Mouse (Mus musculus) gastrocnemius, postnatal 14 days (tissue): Measurements from ENCODE around the gene Sbk3. TPM values are rescaled to one million over a fixed set of nuclear protein-coding genes. Genes with fewer than 3 reads are reported as not detected.
A peak's percentile ranks its signal among the peaks of the same experiment; 100 is the strongest.
"Not testable (repeated sequence)": the region's sequence is repeated elsewhere in the genome, so short reads cannot be mapped to it uniquely, and the experiment has no call there.

Experiments
- DNase-seq: peaks from one replicate; pipeline ENCODE4 v3.0.0; 2021; ENCODE audit warnings: mixed read lengths
- intact Hi-C: fragments of 180-260 bp; cut with DNase I; formaldehyde crosslinking; loops from one replicate; pipeline ENCODE4 v1.15.1; 2025; ENCODE audit warnings: low total_unique reads
- long read RNA-seq, 2 experiments: library from polyadenylated mRNA; stranded (forward); transcript quantifications; one replicate each; pipeline ENCODE4 v2.0.0; 2021
- total RNA-seq, 2 experiments: library from RNA; stranded (reverse); gene quantifications; 2 replicates each; pipeline ENCODE4 v1.2.3; 2021

Gene Sbk3
- total RNA-seq, result 1 to 10 TPM in 1 of 2 experiments, under 1 TPM in 1; 0.33 to 1.0 TPM
- long read RNA-seq, experiment 1, result 0 reads
- long read RNA-seq, experiment 2, result 0 reads

- no peak for DNase-seq
- intact Hi-C loops, result no loop called here
Observed at GRCm38 (mm10) chr7:4971068-4971467, at the start of gene Sbk3. Gene Sbk3 (minus strand): TSS chr7:4971168.

- no peak for DNase-seq
- intact Hi-C loops, result no loop called here
Observed at GRCm38 (mm10) chr7:5020685-5021084, 49.7 kb upstream of the Sbk3 start.

- DNase-seq, result peak; percentile 99
- intact Hi-C loops, result loop anchor here (5.0 kb wide), 1 partner anchor 32 kb away; the partner anchor contains the start of gene Zfp580
Observed at GRCm38 (mm10) chr7:5020000-5020681, 49.2 kb upstream of the Sbk3 start, which contains the start of the genes Zfp865 and Ccdc106. Gene Zfp865 (plus strand): TSS chr7:5020376. Gene Ccdc106 (plus strand): TSS chr7:5020553.

- not testable (repeated sequence) for DNase-seq
- intact Hi-C loops, result loop anchor here (5.0 kb wide), 1 partner anchor 33 kb away; the partner anchor contains the start of gene Zfp580
Observed at GRCm38 (mm10) chr7:5019576-5019975, 48.6 kb upstream of the Sbk3 start.

GRCm38 (mm10) chr7:5017931-5018330 is 47.0 kb upstream of the Sbk3 start:
- DNase-seq, result no peak
- intact Hi-C loops, result loop anchor here (5.0 kb wide), 1 partner anchor 34 kb away; the partner anchor contains the start of gene Zfp580

- intact Hi-C loops, result loop anchor here (5.0 kb wide), 1 partner anchor 35 kb away; the partner anchor contains the start of gene Zfp580
- DNase-seq, result peak; percentile 41
Observed at GRCm38 (mm10) chr7:5017352-5017751, 46.4 kb upstream of the Sbk3 start.

GRCm38 (mm10) chr7:5016920-5017319 is 46.0 kb upstream of the Sbk3 start:
- intact Hi-C loops, result loop anchor here (5.0 kb wide), 1 partner anchor 35 kb away; the partner anchor contains the start of gene Zfp580
- no peak for DNase-seq

- intact Hi-C loops, result loop anchor here (5.0 kb wide), 1 partner anchor 36 kb away; the partner anchor contains the start of gene Zfp580
- no peak for DNase-seq
Observed at GRCm38 (mm10) chr7:5016057-5016456, 45.1 kb upstream of the Sbk3 start.

- DNase-seq, result peak; percentile 96
- intact Hi-C loops, result loop anchor here (5.0 kb wide), 1 partner anchor 37 kb away; the partner anchor contains the start of gene Zfp580
Observed at GRCm38 (mm10) chr7:5015118-5016001, 44.4 kb upstream of the Sbk3 start, which contains the start of gene Gm44973. Gene Gm44973 (plus strand): TSS chr7:5015496.

GRCm38 (mm10) chr7:5014251-5015117 is 43.5 kb upstream of the Sbk3 start, which contains the start of the genes Zfp524 and Fiz1:
Gene Zfp524 (plus strand): TSS chr7:5014415.
Gene Fiz1 (minus strand): TSS chr7:5014697.
- peak; percentile 95 for DNase-seq
- intact Hi-C loops, result loop anchor here (5.0 kb wide), 1 partner anchor 38 kb away; the partner anchor contains the start of gene Zfp580

GRCm38 (mm10) chr7:5012681-5013513 is 41.9 kb upstream of the Sbk3 start:
- no peak for DNase-seq
- intact Hi-C loops, result no loop called here

- no peak for DNase-seq
- intact Hi-C loops, result no loop called here
Observed at GRCm38 (mm10) chr7:5008229-5008628, 37.3 kb upstream of the Sbk3 start.

GRCm38 (mm10) chr7:5002876-5003275 is 31.9 kb upstream of the Sbk3 start:
- DNase-seq, intact Hi-C loops: not testable (repeated sequence)

- DNase-seq, result no peak
- intact Hi-C loops, result no loop called here
Observed at GRCm38 (mm10) chr7:4999876-5000275, 28.9 kb upstream of the Sbk3 start.

GRCm38 (mm10) chr7:4996934-4997333 is 26.0 kb upstream of the Sbk3 start:
- intact Hi-C loops, result loop anchor here (2.0 kb wide), 1 partner anchor 56 kb away; no protein-coding TSS in a partner anchor
- DNase-seq, result no peak

GRCm38 (mm10) chr7:4996003-4996895 is 25.3 kb upstream of the Sbk3 start, which contains the start of gene Zfp579:
Gene Zfp579 (minus strand): TSS chr7:4996158.
- intact Hi-C loops, result loop anchor here (2.0 kb wide), 1 partner anchor 57 kb away; no protein-coding TSS in a partner anchor
- peak; percentile 96 for DNase-seq
